In the genomic region with DNA sequence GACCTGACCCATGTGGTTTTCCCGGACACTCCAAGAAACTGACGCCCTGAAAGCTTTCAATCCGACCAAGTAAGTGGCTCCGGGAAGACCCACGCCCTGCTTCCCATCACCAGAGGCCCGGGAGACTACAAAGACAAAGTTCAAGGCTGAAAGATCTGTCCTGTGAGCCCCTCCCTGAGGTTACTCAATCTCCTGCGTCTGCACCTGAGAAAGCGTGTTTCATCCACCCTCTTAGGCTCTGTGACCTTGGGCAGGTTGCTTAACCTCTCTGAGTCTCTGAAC, we compare ENCODE assay signal across 21 mouse cellular contexts.
"Had no signal": no experiment of that assay in that cellular context is flagged by ENCODE, and none has a peak within 500 bp of the region (broad histone marks: within the 10 kb centered on the region; RNA-seq: fewer than 3 reads in every experiment).

No protein-coding gene starts in this region.

- H3K36me3 ChIP-seq: liver, embryonic 12.5 days; liver, embryonic 15.5 days; lung, embryonic 15.5 days; stomach, embryonic 15.5 days had no signal

- ATAC-seq: liver, embryonic 12.5 days; midbrain, embryonic 13.5 days; midbrain, embryonic 16.5 days had no signal

- H3K4me2 ChIP-seq: limb, embryonic 13.5 days; liver, embryonic 12.5 days; liver, embryonic 15.5 days; lung, embryonic 15.5 days; midbrain, embryonic 13.5 days; neural tube, embryonic 13.5 days; stomach, embryonic 15.5 days had no signal

- DNase-seq: kidney, postnatal 36 days; liver; lung, adult 18-20 months; lung, postnatal 10 days; lung, postnatal 36 days; retina, postnatal 1 day; right cerebral cortex, postnatal 25 days; spleen, adult 18-20 months; thymus, postnatal 25 days had no signal

- H3K27me3 ChIP-seq: limb, embryonic 13.5 days; liver, embryonic 12.5 days; liver, embryonic 15.5 days; lung, embryonic 15.5 days; midbrain, embryonic 13.5 days; neural tube, embryonic 13.5 days; stomach, embryonic 15.5 days had no signal

- H3K9ac ChIP-seq: limb, embryonic 13.5 days; liver, embryonic 12.5 days; liver, embryonic 15.5 days; lung, embryonic 15.5 days; midbrain, embryonic 13.5 days; neural tube, embryonic 13.5 days; stomach, embryonic 15.5 days had no signal

- H3K4me1 ChIP-seq: lung, embryonic 15.5 days had no signal

- H3K9me3 ChIP-seq: limb, embryonic 10.5 days; limb, embryonic 13.5 days; liver, embryonic 12.5 days; liver, embryonic 15.5 days; lung, embryonic 15.5 days; stomach, embryonic 15.5 days had no signal

- H3K4me3 ChIP-seq: limb, embryonic 10.5 days; limb, embryonic 13.5 days; liver, embryonic 12.5 days; liver, embryonic 15.5 days; lung, embryonic 15.5 days; megakaryocyte, embryonic 14.5 days; midbrain, embryonic 10.5 days; midbrain, embryonic 13.5 days; myocyte; neural tube, embryonic 13.5 days; stomach, embryonic 15.5 days had no signal

- H3K27ac ChIP-seq: limb, embryonic 10.5 days; limb, embryonic 13.5 days; liver, embryonic 12.5 days; liver, embryonic 15.5 days; lung, embryonic 15.5 days; midbrain, embryonic 13.5 days; neural tube, embryonic 13.5 days; stomach, embryonic 15.5 days had no signal
